Mouse (Mus musculus) cerebellum, adult 11 months (tissue): ENCODE data around the gene Ttc34.

Source experiments
- DNase-seq: peaks from one replicate; pipeline ENCODE4 v3.0.0; 2022

Gene Ttc34

DNA sequence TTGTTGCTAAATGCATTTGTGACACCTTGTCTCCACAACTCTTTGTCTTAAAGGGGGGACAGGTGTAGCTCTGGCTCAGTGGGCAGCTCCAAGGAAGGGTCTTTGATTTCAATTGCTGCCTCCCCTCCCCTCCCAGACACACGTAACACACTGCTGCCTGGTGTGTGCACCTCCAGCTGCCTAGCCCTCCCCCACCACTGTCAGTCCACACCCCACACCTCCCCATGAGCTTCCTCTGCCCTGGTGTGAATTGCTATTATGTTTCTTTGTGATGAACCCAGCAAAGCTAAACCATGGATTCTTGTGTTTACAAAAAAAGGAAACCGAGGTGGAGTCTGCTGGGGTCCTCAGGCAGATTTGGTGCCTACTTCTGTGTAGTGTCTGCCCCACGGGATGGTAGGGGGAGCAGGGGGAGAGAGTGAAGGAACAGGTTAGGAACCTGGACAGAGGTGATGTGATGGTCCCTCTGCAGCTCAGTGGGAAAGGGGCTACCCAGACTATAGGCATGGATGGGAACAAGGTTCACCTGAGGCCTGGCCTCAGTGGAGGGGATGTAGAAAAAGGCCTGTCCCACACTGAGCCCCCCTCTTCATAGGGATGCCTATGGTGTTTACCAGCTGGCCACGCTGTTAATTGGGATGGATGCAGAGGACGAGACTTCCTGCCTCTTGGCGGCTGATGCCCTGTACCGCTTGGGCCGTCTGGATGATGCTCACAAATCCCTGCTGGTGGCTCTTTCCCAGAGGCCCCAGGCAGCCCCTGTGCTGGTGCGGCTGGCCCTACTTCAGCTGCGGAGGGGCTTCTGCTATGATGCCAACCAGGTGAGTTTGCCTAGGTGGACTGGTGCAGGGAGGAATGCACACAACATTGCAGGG is 20.3 kb downstream of the Ttc34 start:
- DNase-seq, result peak; percentile 24

DNA sequence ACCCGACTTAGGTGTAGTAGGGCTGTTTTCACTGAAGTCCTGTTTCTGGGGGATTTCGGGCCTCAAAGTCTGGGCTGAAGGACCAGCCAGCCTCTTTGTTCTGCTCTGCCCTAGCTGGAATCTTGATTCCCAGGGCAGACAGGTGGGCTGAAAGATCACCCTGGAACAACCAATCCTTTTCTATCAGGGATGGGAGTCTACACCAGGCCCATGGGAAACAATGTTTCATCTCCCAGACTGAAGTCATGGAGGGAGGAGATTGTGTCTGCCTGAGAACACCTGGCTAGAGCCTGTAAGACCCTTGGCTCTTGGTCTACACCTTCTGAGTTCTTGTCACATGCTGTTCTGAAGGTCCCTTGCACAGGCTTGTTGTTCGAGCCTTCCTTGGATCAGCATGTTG is 21.3 kb downstream of the Ttc34 start:
- DNase-seq, result peak; percentile 13

DNA sequence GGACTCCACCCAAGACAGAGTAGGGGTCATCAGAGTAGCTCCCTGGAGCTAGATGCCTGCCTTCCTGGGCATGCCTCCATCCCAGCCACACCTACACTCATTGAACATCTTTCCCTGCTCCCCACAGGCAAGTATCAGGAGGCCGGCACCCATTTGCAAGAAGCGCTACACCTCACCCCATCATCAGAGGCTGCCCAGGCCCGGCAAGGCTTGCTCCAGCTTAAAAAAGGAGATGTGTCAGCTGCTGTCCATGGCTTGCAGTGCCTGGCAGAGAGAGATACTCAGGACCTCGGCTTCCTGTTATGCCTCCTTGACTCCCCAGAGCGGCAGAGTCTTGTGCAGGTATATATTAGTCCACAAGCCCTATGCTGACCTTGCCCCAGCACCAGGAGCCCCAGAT is 24.7 kb downstream of the Ttc34 start:
- peak; percentile 12 for DNase-seq

DNA sequence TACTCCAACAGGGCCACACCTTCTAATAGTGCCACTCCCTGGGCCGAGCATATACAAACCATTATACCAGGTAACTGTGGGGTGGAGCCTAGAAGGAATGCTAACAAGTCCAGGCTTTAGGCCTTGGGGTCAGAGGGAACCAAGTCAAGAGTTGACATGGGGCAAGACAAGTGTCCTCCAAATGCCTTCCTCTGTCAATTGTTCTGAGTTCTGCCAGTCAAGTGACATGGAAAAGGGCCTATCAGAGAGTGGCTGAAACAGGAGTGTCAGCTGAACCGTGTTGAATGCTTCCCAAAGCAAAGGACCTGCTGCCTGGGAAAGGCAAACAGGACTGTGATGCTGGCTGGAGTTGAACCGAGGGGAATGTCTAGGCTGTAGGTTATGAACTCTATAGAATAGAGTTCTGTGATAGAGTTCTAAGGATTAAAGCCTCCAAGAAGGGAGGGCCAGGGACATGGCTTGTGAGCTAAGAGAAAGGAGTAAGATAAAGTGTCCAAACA is 26.2 kb downstream of the Ttc34 start:
- DNase-seq, result peak; percentile 1

DNA sequence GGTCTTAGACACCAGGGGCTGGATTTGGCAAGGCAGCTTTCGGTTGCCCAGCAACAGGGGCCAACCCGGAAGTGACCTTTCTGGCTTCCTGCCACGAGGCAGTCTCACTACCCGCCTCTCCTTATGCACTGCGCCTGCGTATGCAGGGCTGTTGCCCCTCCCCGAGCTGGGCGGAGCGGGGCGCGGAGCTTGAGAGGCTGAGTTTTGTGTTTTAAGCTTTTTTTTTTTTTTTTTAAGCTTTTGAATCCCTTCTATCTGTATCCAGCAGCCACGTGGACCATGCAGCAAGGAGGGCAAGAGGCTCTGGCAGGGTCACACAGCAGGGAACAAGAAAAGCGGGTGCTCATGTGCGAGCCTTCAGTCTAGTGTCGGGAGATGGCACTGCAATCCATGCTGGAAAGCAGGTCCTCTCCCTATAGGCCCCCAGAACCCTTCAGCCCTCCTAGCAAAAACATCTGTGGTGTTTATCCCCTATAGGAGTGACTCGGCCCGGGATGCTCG is 27.1 kb downstream of the Ttc34 start:
- DNase-seq, result peak; percentile 85

DNA sequence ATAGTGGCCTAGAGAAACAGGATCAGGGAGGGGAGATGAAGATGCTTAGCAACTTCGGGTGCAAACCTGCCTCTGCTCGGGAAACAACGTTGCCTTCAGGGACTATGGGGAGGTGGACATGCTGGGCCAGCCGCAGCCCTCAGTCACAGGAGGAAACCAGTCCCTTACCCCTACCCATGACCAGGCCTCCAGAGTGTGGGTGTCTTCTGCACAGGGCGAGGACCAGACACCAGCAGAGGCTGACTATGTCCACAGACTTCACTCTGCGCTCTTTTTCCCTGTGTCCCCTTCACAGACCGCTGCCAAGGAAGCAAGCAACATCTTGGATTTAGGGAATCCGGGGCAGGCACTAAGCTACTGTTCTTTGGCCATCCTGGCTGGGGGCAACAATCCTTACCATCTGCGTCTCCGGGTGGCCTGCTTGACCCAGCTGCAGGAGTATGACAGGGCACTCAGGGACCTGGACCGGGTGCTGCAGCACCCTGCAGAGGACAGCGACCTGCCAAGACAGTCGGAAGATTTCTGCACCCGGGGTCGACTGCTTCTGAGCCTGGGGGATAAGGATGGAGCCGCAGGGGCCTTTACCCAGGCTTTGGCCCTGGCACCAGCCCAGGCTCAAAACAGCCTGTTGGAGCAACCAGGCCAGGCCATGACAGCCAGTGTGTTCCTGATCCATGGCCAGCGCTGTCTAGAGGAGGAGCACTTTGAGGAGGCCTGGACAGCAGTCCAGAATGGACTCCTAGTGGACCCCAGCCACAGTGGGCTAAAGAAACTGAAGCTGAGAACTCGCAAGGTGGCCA is 27.9 kb downstream of the Ttc34 start:
- DNase-seq, result peak; percentile 30

DNA sequence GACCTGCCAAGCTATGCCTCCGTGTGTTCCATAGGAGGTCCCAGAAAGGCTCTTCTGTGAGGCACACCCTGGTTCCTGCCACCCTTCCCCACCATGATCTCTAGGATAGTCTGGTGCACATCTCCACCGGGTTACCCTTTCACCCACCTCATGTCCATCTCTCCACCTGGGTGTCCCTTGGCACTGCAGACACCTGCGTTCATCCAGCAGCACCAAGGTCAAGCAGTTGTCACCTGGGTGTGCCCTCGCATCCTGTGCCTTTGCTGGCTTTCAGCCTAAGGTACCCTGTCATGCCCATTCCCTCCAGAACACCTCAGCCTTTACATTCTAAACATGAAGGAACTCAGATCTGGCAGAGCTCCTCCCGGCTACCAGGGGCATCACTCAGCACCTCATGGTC is 29.1 kb downstream of the Ttc34 start:
- peak; percentile 5 for DNase-seq

DNA sequence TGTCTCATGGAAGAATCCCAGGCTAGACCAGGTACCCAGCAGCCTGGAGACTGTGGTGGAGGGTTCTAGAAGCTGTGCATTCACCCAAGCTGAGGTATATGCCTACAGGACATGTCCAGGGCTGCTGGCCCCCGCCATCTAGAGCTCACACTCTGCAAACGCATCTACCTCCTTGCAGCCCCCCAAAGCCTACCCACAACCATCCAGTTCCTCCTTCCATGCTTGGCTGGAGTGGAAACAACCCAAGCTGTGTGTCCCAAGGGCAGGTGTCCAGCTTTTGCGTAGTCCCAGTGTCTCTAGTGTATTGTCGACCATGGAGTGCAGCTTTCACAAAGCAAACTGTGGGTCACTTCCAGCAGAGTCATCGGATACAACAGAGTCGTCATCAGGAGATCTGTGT is 30.0 kb downstream of the Ttc34 start:
- no peak for DNase-seq

DNA sequence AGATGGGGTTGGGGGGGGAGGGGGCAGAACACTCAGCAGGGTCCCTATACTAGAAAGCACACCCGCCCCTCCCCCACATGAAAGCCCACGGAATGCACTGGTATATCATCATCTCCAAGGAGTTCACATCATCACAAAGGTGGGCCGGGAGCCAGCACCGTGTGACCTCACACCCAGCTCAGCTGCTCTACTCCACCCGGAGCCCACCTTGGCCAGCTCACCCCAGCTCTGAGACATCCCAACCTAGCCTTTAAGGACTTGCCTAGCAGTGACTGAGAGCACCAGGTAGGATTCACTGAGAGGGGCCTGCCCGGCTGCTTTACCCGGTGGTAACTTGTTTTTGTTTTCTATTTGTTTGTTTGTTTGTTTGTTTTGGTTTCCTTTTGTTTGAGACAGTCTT is 32.2 kb downstream of the Ttc34 start, which contains the start of gene Mmel1:
Gene Mmel1 (plus strand): TSS at position 146 of the 400 bp plus-strand sequence.
- no peak for DNase-seq

DNA sequence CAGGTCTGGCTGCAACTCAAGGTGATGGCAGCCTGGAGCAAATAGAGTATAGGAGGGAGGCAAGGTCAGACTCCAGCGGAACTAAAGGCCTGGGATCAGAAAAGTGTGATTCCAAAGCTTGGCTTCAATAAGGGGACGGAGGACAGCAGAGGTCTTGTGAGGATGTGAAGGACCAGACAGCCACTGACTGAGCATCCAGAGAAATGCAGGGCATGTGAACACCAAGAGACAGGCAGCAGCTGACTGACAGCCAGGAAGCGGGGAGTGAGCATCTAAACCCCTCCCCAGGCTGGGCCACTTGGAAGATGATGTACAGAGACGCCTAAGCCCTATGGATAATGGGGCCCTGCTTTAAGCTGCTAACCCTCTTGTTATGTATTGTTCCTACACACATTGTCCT is 33.5 kb downstream of the Ttc34 start:
- DNase-seq, result no peak

DNA sequence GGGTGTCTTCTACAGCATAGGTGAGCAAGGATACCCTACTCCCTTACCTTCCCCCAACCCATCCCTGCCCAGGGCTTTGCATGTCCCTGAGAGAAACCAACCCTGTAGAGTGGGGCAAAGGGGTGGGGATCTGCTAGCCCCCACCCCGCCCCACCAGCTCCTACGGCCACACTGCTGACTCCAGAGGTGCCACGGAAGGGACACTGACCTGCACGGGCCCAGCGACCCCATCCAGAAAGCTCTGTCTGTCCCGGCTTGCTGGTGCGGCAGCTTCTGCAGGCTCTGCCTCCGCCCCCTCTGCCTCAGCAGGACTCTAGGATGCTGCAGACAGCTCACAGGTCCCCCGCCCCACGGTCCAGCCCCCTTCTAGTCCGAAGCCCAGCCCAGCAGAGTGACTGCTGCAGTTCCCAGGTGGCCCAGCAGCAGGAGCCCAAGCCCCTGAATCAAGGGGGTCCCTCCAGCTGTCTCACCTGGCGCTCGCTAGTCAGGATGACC is 34.5 kb downstream of the Ttc34 start:
- no peak for DNase-seq

DNA sequence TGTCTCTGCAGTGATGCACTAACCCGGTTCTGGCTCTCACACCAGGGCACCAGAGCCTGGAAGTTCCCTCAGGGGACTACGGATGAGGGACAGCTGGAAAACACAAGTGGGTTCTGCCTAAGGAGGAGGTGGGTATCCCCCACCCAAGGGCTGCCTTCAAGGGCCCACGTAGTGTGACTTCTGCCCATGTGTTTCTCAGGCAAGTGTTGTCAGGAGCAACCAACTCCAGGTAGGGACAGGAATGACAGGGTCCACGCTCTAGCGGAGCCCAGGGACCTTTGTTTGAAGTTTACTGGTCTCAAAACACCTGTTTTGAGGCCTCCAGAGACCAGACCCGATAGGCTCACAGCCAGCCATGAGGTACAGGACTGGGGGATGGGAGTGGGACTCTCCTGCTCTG is 35.9 kb downstream of the Ttc34 start:
- DNase-seq, result no peak

DNA sequence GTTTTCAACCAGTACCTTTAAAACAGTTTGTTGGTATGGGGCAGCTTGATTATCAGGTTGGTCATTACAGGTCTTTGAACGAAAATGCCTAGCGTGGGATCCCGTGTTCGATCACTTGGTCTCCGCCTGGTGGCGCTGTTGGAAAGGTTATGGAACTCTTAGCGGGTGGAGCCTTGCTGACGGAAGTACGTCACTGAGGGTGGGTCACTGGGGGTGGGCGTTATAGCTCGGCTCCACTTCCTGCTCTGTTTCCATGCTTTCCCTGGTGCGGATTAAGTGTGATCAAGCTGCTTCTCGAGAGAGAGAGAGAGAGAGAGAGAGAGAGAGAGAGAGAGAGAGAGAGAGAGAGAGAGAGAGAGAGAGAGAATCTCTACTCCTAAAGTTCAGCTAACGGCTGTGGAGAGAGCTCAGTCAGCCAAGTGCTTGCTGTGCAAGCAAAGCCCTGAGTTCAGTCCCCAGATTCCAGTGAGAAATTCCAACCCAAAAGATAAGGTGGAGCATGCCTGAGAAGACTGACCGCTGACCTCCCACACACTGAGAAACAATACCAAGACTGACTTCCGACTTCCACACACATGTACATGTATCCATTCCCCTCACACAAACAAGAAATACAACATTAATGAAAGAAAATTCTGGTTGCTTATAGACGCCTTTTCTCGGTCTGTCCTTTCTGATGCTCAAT is 40.7 kb downstream of the Ttc34 start:
- peak; percentile 92 for DNase-seq

DNA sequence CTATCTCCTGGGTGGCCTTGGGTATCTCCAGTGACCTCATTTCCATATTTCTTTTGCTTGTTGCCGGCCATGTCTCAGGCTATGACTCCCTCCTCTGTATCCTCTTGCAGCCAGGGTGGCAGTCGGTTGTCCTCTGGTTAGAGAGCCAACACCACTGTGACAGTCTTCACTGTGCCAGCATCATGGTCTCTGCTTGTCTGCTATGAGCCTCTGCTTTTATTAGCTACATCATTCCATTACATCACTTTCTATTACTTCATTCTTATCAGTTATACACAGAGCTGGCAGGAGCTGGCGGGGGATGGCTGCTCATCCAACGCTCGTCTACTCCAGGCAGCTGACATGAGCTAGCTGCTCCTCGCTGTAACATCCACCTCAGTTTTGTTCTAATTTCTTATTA is 43.5 kb downstream of the Ttc34 start:
- no peak for DNase-seq

DNA sequence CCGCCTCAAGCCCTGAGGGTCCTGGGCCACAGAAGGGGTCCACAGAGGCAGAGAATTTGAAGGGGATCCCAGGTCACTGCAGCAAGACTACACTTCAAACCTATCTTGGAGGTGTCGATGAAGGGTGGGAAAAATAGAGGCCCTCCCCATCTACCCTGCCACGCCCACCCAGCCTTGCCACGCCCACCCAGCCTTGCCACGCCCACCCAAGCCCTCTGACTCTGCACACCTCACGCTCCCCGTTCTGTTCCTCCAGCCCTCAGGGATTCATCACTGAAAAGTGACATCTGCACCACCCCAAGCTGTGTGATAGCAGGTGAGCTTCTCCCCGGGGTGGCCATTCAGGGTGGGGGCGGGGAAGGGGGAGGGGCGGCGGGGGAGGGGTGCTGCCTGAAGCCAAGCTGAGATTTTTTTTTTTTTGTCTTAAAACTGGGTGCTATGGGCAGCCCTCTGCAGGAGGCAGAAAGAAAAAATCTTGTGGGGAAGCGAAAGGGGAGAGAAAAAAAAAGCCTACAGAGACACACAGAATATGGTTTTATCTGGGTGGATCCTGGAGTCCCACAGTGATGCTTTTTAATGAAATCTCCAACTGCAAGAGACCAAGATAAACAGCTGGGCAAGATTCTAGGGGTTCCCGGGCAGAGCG is 44.9 kb downstream of the Ttc34 start:
- no peak for DNase-seq

DNA sequence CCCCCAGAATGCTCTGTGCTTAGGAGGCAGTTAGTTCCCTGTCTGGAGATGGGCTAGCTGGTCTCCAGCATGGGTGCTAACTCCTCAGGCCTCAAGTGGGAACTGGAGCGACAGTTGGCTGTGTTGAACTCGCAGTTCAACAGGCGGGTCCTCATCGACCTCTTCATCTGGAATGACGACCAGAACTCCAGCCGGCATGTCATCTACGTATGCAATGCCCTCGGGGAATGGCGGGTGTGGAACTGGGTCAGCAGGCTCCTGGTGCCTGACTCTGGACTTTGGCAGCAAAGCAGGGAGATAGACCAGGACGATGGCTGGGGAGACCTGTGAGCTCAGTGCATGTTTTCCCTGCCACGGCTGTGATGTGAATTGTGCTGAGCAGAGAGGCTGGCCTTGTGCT is 48.2 kb downstream of the Ttc34 start:
- DNase-seq, result no peak

DNA sequence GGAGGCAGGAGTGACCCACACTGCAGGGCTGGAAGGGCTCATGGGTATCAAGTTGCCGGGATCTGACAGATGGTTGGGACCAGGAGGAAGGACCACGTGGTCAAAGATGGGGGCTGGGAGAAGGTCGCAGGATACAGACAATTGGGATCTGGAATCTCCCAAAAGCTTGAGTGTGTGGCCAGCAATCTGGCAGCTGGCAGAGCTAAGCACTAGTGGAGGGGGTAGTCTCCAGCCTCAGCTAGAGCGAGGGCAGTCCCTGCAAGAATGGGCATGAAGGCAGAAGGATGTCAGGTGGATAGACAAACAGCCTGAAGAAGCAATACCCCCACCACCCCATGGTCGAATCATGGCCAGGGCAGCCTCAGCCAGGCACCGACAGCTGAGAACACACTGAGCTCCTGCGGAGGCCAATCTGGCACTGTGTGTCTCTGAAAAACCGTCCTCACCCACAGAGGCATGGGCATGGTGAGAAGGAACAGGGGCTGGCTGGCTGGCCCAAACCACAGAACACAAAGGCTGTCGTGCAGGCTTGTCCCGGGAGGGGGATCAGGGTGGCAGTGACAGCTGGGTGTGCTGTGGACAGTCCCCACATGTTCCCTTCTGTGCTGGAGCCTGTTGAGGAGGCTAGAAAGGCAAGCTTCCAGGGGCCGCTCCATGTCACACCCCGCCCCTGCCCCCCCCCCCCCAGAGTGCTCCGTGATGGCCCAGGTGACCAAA is 49.8 kb downstream of the Ttc34 start:
- peak; percentile 58 for DNase-seq

DNA sequence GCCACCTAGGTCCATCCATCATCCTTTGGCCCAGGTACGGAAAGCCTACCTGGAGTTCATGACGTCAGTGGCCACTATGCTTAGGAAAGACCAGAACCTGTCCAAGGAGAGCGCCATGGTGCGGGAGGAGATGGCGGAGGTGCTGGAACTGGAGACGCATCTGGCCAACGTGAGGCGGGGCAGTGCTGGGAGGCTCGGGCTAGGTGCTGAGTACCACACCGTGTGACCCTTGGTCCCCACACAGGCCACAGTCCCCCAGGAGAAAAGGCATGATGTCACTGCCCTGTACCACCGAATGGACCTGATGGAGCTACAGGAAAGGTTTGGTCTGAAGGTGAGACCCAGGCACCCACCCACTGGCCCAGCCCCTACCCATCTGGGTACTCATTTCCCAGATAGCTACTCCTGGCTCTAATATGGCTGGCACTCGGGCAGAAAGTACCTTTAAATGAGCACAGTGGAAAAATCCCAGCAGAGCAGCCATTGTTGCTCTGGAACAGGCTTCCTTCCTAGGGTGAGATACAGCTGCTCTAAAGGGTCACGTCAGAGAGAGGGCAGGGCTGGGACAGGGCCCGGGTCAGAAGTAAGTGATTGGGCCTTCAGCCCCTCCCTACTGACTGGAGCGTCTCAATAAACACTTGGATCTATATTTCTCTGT is 50.5 kb downstream of the Ttc34 start:
- peak; percentile 39 for DNase-seq

DNA sequence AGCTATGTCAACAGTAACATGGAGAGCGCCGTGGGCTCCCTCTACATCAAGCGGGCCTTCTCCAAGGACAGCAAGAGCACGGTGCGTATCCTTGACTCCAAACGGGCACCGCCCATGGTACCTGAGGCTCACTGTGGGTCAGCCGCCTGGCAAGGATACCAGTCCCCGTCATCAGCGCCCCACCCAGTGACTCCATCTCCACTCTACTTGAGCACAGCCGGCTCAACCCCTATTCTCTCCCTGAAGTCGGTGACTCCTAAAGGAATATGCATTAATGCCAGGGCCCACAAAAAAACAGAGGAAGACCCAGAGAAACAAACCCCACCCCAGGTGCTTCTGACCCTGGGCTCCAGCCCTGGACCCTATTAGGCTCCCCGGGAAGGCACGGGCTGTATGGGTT is 53.6 kb downstream of the Ttc34 start:
- peak; percentile 12 for DNase-seq

DNA sequence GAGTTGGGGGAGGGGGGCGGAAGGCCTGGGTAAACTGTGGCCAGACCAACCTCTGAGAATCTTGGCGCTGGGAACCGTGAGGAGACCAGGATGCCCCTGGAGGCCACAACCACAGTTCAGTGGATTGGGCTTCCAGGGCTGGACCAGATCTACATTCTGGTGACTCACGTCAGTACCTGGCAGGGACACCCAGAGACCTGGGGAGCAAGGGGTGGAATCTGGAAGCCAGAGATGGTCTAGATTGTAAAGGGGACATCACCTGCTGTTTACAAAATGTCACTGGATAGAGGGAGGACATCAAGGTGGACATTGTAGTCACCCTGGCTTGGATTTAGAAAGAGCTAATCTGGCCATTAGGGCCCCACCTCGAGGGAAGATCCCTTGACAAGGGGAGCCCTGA is 58.3 kb downstream of the Ttc34 start:
- peak; percentile 26 for DNase-seq
